Mouse (Mus musculus) cortical plate, adult 2 months (tissue): ENCODE results near the gene Hspbap1.

Source experiments
- CTCF ChIP-seq: fragments of 200-500 bp; IDR thresholded peaks from 2 replicates; pipeline ENCODE4 v1.5.1; 2011; ENCODE audit warnings: mild to moderate bottlenecking, control low read depth, low read length; ENCODE audit not compliant: insufficient read depth; ENCODE audit errors: extremely low read depth
- POLR2A ChIP-seq: fragments of 200-500 bp; IDR thresholded peaks from 2 replicates; pipeline ENCODE4 v1.6.1; 2011; ENCODE audit warnings: mild to moderate bottlenecking, low read length, control low read depth; ENCODE audit not compliant: insufficient read depth; ENCODE audit errors: extremely low read depth

- TF ChIP-seq CTCF (no peak), POLR2A (no peak)
Measured at GRCm38 (mm10) chr16:35787163-35787562, 17.0 kb downstream of the Hspbap1 start.
